Mouse (Mus musculus): ENCODE results near the gene Nrip2. TPM values are rescaled to one million over a fixed set of nuclear protein-coding genes. Genes with fewer than 3 reads are reported as not detected.
A peak's percentile ranks its signal among the peaks of the same experiment; 100 is the strongest.
"Not testable (repeated sequence)": the region's sequence is repeated elsewhere in the genome, so short reads cannot be mapped to it uniquely, and the experiment has no call there.

The Nrip2 gene
- 1 to 10 TPM; 4.1 to 6.2 TPM for total RNA-seq (2021)
- long read RNA-seq, experiment 1, partial matches to known transcripts, result 0 of 6 reads
- long read RNA-seq, experiment 1, other reads (novel, unspliced or antisense), result 3 of 6 reads
- long read RNA-seq, experiment 2, partial matches to known transcripts, result 0 of 4 reads
- long read RNA-seq, experiment 2, other reads (novel, unspliced or antisense), result 2 of 4 reads

DNA sequence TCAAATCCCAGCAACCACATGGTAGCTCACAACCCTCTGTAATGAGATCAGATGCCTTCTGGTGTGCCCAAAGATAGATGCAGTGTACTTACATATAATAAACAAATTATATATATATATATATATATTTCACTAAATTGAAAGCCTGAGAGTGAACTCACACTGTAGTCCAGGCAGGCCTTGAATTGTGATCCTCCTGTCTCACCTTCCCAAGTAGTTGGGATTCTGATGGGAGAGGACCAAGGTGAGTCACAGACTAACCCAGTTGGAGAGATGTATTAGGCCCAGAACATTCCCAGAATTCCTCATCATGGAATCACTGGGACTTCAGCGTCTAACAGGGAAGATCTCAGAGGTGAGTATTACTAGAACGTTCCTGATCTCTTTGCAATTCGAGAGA, at the start of gene Nrip2:
Nrip2 (plus strand) TSS at position 301 of the 400 bp plus-strand sequence.
- no peak for DNase-seq (ENCODE audit: low spot score in 2 of 2)

DNA sequence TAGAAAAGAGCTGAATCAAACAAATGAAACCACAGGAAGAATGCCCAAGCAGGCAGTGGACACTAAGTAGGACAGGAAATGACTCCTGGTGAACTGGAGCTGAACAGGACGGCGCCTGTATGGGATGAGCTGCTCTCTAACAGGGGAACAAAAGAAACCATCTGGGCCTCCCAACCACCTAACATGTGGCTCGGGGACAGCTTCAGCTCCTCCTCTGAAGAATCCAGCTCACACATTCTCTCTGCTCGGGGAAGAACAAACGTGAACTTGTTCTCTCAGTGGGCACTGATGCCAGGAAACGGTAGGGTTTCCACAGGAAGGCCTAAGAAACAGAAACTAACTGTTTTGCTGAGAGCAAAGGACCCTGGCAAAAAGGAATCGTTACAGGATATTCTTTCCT, 49.4 kb upstream of the Nrip2 start:
- no peak for DNase-seq (ENCODE audit: low spot score in 2 of 2)

GRCm38 (mm10) chr6:128354140-128354539, 45.0 kb upstream of the Nrip2 start:
- DNase-seq (ENCODE audit: low spot score in 2 of 2), result no peak

DNA sequence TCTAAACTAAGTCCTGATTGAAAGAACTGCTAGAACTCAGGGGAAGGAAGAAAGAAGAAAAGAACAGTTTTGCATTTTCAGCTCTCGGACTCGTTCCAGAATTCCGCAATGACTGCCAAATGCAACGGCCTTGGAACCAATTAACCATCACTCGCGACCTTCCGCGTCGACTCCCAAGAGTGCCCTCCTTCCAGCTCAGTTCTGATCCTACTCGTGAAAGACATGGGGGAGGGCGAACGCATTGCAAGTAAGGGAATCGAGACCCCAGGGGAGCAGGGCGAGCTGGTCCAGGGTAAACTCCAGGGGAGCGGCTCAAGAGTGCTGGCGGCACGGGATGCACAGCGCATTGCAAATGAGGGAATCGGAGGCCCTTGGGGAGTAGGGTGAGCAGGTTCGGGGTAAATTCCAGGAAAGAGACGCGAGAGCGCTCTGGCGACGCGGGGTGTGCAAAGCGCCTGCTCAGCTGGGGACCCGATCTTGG, 43.9 kb upstream of the Nrip2 start:
- DNase-seq (ENCODE audit: low spot score in 2 of 2), result peak; percentile 14 to 45

- DNase-seq (ENCODE audit: low spot score in 2 of 2), result peak; percentile 89 to 90
Observed at GRCm38 (mm10) chr6:128355726-128356416, 43.2 kb upstream of the Nrip2 start, which contains the start of gene Tulp3. Gene Tulp3 (minus strand): TSS chr6:128355851.

- peak; percentile 36 to 46 for DNase-seq (ENCODE audit: low spot score in 2 of 2)
Observed at GRCm38 (mm10) chr6:128358999-128359398, 40.1 kb upstream of the Nrip2 start.

GRCm38 (mm10) chr6:128361901-128362300, 37.2 kb upstream of the Nrip2 start:
- no peak for DNase-seq (ENCODE audit: low spot score in 2 of 2)

DNA sequence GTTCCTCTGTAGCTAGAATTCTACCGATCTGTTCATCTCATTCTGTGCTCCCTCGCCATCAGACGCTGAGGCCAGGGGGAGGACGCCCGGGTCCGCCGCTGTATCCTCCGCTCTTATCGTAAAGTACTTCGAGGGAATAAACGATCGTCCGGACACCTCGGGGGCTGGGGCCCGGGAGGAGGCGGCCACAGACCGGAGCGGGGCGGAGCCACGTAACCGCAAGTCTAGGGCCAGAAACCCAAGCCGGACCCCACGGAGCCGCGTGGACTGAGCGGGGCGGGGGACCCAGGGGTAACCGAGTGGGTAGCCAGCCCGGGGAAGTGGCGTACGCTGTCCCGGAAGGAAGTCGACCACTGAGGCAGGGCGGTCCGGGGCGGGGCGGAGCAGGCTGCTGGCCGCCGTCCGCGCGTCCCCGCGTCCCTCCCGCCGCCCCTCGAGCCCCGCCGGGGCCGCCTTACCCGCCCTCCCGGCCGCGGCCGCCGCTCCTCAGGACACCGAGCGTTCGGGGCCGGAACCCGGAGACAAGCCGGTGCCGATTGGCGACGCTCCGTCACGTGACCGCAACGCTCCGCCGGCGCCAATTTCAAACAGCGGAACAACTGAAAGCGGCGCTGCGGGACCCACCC, 36.6 kb upstream of the Nrip2 start, which contains the start of the genes Rhno1 and Foxm1:
Rhno1 (minus strand) TSS at position 531 of the 626 bp plus-strand sequence.
Foxm1 (plus strand) TSS at position 587 of the 626 bp plus-strand sequence.
- peak; percentile 67 to 80 for DNase-seq (ENCODE audit: low spot score in 2 of 2)

GRCm38 (mm10) chr6:128363007-128363825, 35.9 kb upstream of the Nrip2 start:
- peak in 1 of 2 experiments; percentile 16 for DNase-seq (ENCODE audit: low spot score in 2 of 2)

DNA sequence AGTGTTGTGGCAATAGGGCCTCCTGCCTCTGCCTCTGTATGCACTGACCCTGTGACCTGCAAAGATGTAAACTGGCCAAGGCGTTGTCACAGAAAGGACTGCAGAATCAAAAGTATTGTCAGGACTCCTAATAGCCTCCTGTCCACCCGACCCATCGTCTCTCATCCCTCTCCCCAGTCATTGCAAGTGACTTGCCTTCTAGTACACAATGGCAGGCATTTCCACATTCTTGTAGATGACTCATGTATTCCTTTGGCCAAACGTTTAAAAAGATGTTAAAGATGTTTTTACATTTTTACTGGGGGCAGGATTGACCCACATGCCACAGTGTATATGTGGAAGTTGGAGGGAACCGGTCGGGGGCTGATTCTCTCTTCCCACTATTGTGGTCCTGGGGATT, 34.4 kb upstream of the Nrip2 start:
- DNase-seq (ENCODE audit: low spot score in 2 of 2), result no peak

DNA sequence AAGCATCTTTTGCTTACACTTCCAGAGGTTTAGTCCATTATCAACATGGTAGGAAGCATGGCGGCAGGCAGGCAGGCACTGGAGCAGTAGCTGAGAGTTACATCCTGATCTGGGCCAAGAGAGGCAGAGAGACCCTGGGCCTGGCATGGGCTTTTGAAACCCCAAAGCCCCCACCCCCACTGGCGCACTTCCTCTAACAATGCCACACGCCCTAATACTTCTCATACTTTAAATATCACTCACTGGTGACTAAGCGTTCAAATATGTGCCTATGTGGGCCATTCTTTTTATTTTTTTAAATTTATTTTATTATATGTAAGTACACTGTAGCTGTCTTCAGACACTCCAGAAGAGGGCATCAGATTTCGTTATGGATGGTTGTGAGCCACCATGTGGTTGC, 32.6 kb upstream of the Nrip2 start:
- DNase-seq (ENCODE audit: low spot score in 2 of 2), result no peak

DNA sequence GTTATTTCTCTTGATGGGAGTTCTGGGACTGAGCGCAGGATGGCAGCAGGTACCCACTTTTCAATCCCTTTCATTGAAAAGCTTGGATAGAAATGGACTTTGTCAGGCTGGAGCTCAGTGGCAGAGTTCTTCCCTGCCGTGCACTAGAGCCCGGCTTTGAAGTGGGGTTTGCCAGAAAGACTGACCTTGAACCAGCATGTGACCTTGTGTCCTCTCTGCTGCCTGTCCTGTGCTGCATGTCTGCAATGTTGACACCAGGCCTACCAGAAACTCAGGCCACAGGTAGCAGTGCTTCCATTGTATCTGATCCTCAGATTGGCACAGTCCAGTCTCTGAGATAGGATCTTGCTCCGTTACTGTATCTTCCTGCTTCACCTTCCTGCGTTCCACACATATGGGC, 29.1 kb upstream of the Nrip2 start:
- no peak for DNase-seq (ENCODE audit: low spot score in 2 of 2)

GRCm38 (mm10) chr6:128375192-128375591, 23.9 kb upstream of the Nrip2 start, which contains the start of the genes Tex52 and Gm44596:
Gene Tex52 (plus strand): TSS chr6:128375456.
Gene Gm44596 (plus strand): TSS chr6:128375503.
- no peak for DNase-seq (ENCODE audit: low spot score in 2 of 2)

- no peak for DNase-seq (ENCODE audit: low spot score in 2 of 2)
Observed at GRCm38 (mm10) chr6:128376371-128377085, 22.6 kb upstream of the Nrip2 start.

DNA sequence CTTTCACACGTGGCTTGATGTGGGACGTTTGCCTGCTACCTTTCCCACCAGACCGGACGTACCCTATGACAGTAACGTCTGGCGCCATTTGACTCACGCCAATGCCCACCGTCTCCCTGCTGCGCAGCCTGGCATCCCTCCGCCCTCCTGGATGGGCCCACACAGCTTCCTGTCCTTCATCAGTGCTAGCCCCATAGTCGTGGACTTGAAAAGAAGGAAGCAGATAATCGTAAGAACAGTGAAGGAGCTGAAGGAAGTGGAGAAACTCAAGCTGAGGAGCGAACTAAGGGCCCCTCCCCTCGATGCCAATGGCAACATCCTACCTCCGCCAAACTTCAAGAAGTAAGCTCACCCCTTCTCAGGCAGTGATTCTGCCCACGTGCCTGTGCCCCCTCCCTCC, 19.5 kb upstream of the Nrip2 start:
- no peak for DNase-seq (ENCODE audit: low spot score in 2 of 2)

- DNase-seq (ENCODE audit: low spot score in 2 of 2), result not testable (repeated sequence)
Observed at GRCm38 (mm10) chr6:128380594-128381167, 18.4 kb upstream of the Nrip2 start.

DNA sequence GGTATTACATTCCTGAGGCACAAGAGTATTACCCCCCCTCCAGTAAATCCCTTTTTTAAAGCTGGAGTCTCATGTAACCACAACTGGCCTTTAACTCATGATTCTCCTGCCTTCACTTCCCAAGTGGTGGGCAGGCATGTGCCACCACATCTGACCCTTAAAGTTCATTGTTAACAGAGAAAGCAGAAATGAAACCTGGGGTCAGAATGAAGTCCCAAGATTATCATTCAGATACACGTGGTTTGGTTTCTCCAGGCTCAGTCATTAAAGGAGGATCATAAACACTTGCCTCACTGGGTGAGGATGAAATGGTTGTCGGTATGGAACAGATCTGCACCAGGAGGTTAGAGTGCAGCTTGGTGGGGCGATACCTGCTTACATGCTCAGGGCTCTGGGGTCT, 17.8 kb upstream of the Nrip2 start:
- DNase-seq (ENCODE audit: low spot score in 2 of 2), result no peak

GRCm38 (mm10) chr6:128383752-128384151, 15.3 kb upstream of the Nrip2 start:
- no peak for DNase-seq (ENCODE audit: low spot score in 2 of 2)

DNA sequence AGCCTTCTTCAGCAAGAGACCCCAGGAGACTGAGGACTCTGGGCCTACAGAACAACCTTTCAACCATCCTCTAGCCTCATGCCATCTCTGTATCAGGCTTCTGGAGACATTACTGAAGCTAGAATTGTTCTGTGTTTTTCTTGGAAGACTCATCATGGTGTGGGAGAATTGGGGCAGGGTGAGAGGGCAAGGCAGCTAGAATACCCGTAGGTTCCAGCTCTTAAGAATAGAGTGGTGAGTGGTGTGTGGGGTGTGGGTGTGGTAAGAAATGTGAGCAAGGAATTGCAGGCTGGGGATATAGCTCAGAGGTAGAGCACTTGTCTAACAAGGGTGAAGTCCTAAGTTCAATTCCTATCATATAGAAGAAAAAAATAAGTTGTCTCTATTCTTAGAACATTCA, 14.1 kb upstream of the Nrip2 start:
- DNase-seq (ENCODE audit: low spot score in 2 of 2), result no peak

DNA sequence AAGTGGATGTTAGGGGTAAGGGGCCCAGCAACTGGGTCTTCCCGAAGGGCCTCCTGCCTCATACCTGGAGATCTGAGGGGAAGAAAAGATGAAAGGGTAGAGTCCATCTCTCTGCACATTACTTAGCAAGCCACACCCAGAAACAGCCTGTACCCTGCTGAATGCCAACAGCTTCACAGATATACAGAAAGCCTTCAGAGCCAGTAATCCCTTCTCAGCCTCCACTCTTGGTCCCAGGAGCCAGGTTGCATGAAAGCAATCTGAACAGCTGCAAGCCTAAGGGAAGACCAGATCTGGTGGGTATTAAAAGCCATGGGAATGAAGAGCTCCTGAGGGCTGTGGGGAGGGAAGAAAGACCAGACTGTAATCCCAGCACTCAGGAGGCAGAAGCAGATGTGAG, 9.9 kb upstream of the Nrip2 start:
- no peak for DNase-seq (ENCODE audit: low spot score in 2 of 2)

Data from adrenal gland, postnatal 4 days (tissue).